Mouse (Mus musculus) lung, postnatal 4 days (tissue): ENCODE measurements around the gene Galr3.
"Not testable (repeated sequence)": the region's sequence is repeated elsewhere in the genome, so short reads cannot be mapped to it uniquely, and the experiment has no call there.

Source experiments
- DNase-seq, 2 experiments: peaks; one replicate each; pipeline ENCODE4 v3.0.0; 2021

The Galr3 gene

GRCm38 (mm10) chr15:79041585-79041984 is at the start of gene Galr3:
Gene Galr3 (plus strand): TSS chr15:79041885.
- no peak for DNase-seq

- DNase-seq, result no peak
Observed at GRCm38 (mm10) chr15:78992235-78992634, 49.5 kb upstream of the Galr3 start.

- no peak for DNase-seq
Observed at GRCm38 (mm10) chr15:78992925-78993324, 48.8 kb upstream of the Galr3 start.

GRCm38 (mm10) chr15:78995916-78996315 is 45.8 kb upstream of the Galr3 start:
- no peak for DNase-seq

GRCm38 (mm10) chr15:78996663-78997062 is 45.0 kb upstream of the Galr3 start:
- peak in 1 of 2 experiments; percentile 36 for DNase-seq

GRCm38 (mm10) chr15:78998348-78998747 is 43.3 kb upstream of the Galr3 start:
- DNase-seq, result no peak

- DNase-seq, result no peak
Observed at GRCm38 (mm10) chr15:78999586-78999985, 42.1 kb upstream of the Galr3 start.

GRCm38 (mm10) chr15:79000357-79000791 is 41.3 kb upstream of the Galr3 start:
- DNase-seq, result no peak

- no peak for DNase-seq
Observed at GRCm38 (mm10) chr15:79001559-79001958, 40.1 kb upstream of the Galr3 start.

- peak; percentile 44 to 65 for DNase-seq
Observed at GRCm38 (mm10) chr15:79002036-79002435, 39.6 kb upstream of the Galr3 start.

GRCm38 (mm10) chr15:79003079-79003478 is 38.6 kb upstream of the Galr3 start:
- no peak for DNase-seq

GRCm38 (mm10) chr15:79005581-79005980 is 36.1 kb upstream of the Galr3 start:
- no peak for DNase-seq

- no peak for DNase-seq
Observed at GRCm38 (mm10) chr15:79006638-79007037, 35.0 kb upstream of the Galr3 start.

GRCm38 (mm10) chr15:79007059-79007458 is 34.6 kb upstream of the Galr3 start:
- DNase-seq, result no peak

GRCm38 (mm10) chr15:79007836-79008235 is 33.8 kb upstream of the Galr3 start:
- not testable (repeated sequence) for DNase-seq

GRCm38 (mm10) chr15:79009734-79010133 is 32.0 kb upstream of the Galr3 start:
- DNase-seq, result no peak

GRCm38 (mm10) chr15:79011550-79011949 is 30.1 kb upstream of the Galr3 start:
- no peak for DNase-seq

GRCm38 (mm10) chr15:79013382-79013781 is 28.3 kb upstream of the Galr3 start:
- DNase-seq, result no peak

- DNase-seq, result no peak
Observed at GRCm38 (mm10) chr15:79018191-79018590, 23.5 kb upstream of the Galr3 start.

- DNase-seq, result no peak
Observed at GRCm38 (mm10) chr15:79018886-79019285, 22.8 kb upstream of the Galr3 start.

- DNase-seq, result no peak
Observed at GRCm38 (mm10) chr15:79022671-79023230, 18.9 kb upstream of the Galr3 start.

- DNase-seq, result no peak
Observed at GRCm38 (mm10) chr15:79023366-79023765, 18.3 kb upstream of the Galr3 start.

- no peak for DNase-seq
Observed at GRCm38 (mm10) chr15:79025687-79026308, 15.9 kb upstream of the Galr3 start.

GRCm38 (mm10) chr15:79026511-79027290 is 15.0 kb upstream of the Galr3 start:
- peak in 1 of 2 experiments; percentile 14 for DNase-seq
